Mouse (Mus musculus): ENCODE measurements at regions not wholly inside any gene's neighbourhood (a gene's known extent, or its start where the extent isn't known, plus 50 kb on each side); places are given as distances from the start of the nearest gene placed in this dataset.
"Not testable (repeated sequence)": the region's sequence is repeated elsewhere in the genome, so short reads cannot be mapped to it uniquely, and the experiment has no call there.

- no peak for ATAC-seq (replicated peaks in 1 of 2; ENCODE audit: insufficient read depth in 1 of 2, low FRiP score in 2 of 2, low TSS enrichment in 1 of 2, low read depth in 1 of 2, poor library complexity in 2 of 2, severe bottlenecking in 2 of 2)
These were observed 499.9 kb upstream of the Ptger4 start for GRCm38 (mm10) chr15:5743893-5744292.

DNA sequence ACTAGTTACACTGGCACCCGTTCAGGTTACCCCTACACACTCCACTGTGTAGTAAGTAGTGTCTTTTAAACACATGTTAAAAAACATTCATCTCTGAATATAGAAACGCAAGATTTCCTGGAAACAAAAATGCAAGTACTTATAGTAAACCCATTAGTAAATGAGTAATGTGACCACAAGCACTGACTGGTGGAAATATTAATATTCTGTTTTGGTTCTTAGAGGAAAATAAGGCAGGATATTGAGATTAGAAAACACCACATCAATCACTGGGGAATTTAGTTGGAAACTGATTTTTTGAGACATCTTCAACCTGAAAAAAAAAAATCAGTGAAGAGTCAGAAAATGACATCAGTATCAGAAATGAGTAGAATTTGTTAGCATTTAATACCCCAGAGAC lies 514.7 kb upstream of the Ptger4 start:
- no peak for ATAC-seq (replicated peaks in 1 of 2; ENCODE audit: insufficient read depth in 1 of 2, low FRiP score in 2 of 2, low TSS enrichment in 1 of 2, low read depth in 1 of 2, poor library complexity in 2 of 2, severe bottlenecking in 2 of 2)

DNA sequence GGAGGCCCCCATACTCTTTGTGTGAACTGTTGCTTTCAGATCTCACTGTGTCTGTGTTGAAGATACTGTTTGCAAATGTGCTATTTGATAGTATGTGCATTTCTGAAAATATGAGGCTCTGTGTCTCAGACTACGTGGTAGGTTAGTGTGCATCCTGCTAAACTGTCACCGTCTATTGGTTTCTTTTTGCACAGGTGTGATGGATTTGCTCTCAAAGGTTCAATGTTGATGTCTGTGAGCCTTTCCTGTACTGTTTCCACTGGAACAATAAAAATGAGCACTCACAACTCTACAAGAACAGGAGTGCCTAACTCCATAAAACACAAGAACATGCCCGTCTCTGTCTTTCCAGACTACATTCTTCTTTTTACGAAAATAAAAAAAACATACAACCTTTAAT lies 518.2 kb upstream of the Ptger4 start:
- no peak for ATAC-seq (replicated peaks in 1 of 2; ENCODE audit: insufficient read depth in 1 of 2, low FRiP score in 2 of 2, low TSS enrichment in 1 of 2, low read depth in 1 of 2, poor library complexity in 2 of 2, severe bottlenecking in 2 of 2)

DNA sequence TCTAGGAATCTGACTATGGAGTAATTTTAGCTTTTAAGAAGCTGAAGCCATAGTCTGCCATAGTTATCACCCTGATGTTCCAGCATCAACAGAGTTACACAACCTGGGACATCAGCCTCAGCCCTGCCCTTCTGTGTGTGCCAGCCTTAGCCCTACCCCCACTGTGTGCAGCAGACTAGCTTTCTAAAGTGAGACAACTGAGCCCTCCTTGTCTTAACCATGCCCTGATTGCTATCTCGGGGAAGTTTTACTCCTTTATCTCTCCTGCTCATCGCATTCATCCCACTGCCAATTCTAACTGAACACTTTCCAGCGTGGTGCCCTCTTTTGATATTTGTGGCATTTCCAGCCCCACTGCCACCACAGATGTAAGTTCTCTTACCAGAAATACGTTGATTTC lies 522.5 kb upstream of the Dab2 start:
- no peak for ATAC-seq (replicated peaks in 1 of 2; ENCODE audit: insufficient read depth in 1 of 2, low FRiP score in 2 of 2, low TSS enrichment in 1 of 2, low read depth in 1 of 2, poor library complexity in 2 of 2, severe bottlenecking in 2 of 2)

GRCm38 (mm10) chr15:5799917-5800316 lies 499.7 kb upstream of the Dab2 start:
- no peak for ATAC-seq (replicated peaks in 1 of 2; ENCODE audit: insufficient read depth in 1 of 2, low FRiP score in 2 of 2, low TSS enrichment in 1 of 2, low read depth in 1 of 2, poor library complexity in 2 of 2, severe bottlenecking in 2 of 2)

DNA sequence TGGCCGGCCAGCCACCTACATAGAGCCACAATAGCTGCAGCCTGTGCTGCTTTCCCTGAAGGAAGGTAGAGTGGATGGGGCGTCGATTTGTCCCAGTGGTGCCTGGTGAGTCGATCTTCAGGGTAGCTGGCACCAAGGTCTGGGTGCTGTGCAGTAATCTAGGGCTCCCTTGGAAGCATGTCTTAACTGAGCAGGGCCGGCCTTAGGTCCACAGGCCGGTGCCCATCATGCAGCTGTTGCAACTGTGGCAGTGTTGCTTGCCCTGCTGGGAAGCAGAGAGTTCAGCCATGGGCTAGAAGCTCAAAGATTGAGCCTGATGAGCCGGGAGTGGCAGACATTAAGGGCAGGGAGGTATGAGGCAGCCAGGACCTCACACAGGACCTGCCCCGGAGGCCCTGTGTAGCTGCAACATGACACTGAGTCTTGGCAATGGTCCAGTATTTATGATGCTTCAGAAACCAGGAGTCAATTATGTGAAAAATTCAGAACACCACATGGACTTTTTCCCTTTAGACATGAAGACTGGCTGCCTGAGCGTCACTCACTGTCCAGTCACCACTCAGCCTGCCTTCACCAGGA lies 488.3 kb upstream of the Dab2 start:
- no peak for ATAC-seq (replicated peaks in 1 of 2; ENCODE audit: insufficient read depth in 1 of 2, low FRiP score in 2 of 2, low TSS enrichment in 1 of 2, low read depth in 1 of 2, poor library complexity in 2 of 2, severe bottlenecking in 2 of 2)

- ATAC-seq (replicated peaks in 1 of 2; ENCODE audit: insufficient read depth in 1 of 2, low FRiP score in 2 of 2, low TSS enrichment in 1 of 2, low read depth in 1 of 2, poor library complexity in 2 of 2, severe bottlenecking in 2 of 2) = no peak
These were observed 487.6 kb upstream of the Dab2 start for GRCm38 (mm10) chr15:5811958-5812357.

DNA sequence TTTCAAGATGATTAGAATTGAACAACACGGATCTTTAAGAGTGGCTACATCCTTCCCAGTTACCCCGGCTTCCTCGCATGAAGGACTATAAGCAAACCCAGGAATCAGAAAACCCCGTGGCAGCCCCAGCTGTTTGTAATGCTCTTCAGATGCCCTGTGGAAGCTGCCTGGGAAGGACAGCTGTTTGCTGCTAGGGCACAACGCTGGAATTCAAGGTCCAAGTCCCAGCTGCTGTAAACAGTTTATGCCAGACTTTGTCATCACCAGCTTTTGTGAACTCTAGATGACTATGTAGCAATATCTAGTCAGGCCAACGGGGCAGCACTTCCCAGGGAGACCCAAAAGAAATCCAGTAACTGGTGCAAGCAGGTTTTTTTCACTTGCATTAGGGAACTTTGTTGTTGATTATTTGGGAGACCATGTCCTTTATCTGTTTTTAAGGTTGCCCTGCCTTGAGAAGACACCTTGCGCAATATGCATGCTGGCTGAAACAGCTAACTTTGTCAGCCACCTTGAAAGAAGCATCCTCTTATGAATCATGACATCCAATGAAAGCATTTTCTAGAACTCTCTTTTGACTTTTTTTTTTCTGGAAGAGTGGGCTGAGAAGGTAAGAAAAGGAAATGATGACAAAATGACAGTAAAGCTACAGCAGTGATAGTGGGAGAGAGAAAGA lies 481.5 kb upstream of the Dab2 start:
- ATAC-seq (replicated peaks in 1 of 2; ENCODE audit: insufficient read depth in 1 of 2, low FRiP score in 2 of 2, low TSS enrichment in 1 of 2, low read depth in 1 of 2, poor library complexity in 2 of 2, severe bottlenecking in 2 of 2) = no peak

DNA sequence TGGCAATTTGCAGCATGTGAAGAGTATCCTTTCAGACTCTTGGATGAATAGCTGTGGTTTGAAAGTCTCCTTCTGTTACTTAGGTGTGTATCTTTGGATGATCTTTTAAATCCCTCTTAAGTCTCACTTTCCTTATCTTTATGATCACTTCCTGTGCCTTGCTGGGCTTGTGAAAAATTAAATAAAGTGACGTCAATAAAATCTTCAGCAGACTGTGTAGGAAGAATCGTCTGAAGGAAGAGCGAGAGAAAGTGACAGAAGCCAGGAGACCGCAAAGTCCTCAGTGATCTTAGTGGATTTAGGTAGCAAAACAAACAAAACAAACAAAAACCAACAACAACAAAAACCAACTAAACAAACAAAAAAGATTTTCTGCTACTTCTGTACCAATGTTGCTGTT lies 459.6 kb upstream of the Dab2 start:
- no peak for ATAC-seq (replicated peaks in 1 of 2; ENCODE audit: insufficient read depth in 1 of 2, low FRiP score in 2 of 2, low TSS enrichment in 1 of 2, low read depth in 1 of 2, poor library complexity in 2 of 2, severe bottlenecking in 2 of 2)

- ATAC-seq (replicated peaks in 1 of 2; ENCODE audit: insufficient read depth in 1 of 2, low FRiP score in 2 of 2, low TSS enrichment in 1 of 2, low read depth in 1 of 2, poor library complexity in 2 of 2, severe bottlenecking in 2 of 2) = not testable (repeated sequence)
These were observed 458.0 kb upstream of the Dab2 start for GRCm38 (mm10) chr15:5841369-5842149.

DNA sequence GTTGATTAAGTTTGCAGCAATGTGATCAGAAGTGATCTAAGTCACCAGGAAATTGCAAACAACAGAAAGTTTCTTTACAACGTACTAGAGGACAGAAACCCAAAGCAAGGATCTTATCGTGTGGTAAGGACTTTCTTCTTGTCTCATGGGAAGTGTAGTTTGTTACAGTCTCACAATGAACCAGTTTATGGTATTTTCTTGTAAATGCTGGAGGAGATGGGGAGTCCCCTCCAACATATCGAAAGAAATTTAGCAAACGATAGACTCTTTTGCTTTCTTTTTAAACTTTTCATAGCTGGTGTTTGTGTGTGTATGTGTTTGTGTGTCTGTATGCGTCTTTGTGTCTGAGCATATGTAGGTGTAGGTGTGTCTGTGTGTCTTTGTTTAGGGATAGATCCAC lies 453.0 kb upstream of the Dab2 start:
- no peak for ATAC-seq (replicated peaks in 1 of 2; ENCODE audit: insufficient read depth in 1 of 2, low FRiP score in 2 of 2, low TSS enrichment in 1 of 2, low read depth in 1 of 2, poor library complexity in 2 of 2, severe bottlenecking in 2 of 2)

GRCm38 (mm10) chr15:5847413-5848100 lies 452.0 kb upstream of the Dab2 start:
- ATAC-seq (replicated peaks in 1 of 2; ENCODE audit: insufficient read depth in 1 of 2, low FRiP score in 2 of 2, low TSS enrichment in 1 of 2, low read depth in 1 of 2, poor library complexity in 2 of 2, severe bottlenecking in 2 of 2) = no peak

GRCm38 (mm10) chr15:5852523-5852922 lies 447.1 kb upstream of the Dab2 start:
- no peak for ATAC-seq (replicated peaks in 1 of 2; ENCODE audit: insufficient read depth in 1 of 2, low FRiP score in 2 of 2, low TSS enrichment in 1 of 2, low read depth in 1 of 2, poor library complexity in 2 of 2, severe bottlenecking in 2 of 2)

DNA sequence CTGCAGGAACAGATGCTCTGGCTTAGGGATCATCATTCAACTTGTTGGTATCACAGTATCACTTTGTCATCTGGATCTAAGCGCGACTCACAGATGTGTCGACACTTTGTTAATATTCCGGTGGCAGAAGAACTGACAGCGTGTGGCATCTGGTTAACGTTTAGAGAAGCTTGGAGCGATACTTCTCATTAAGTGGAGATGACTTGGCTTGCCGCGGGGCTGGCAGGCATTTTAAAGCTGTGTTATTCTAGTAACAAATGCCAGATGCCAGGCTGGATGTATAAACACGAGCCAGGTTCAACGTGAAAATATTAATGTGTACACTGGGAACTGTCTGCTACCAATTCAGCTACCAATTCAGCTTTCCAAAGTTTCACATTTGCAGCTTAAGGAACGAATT lies 430.3 kb upstream of the Dab2 start:
- no peak for ATAC-seq (replicated peaks in 1 of 2; ENCODE audit: insufficient read depth in 1 of 2, low FRiP score in 2 of 2, low TSS enrichment in 1 of 2, low read depth in 1 of 2, poor library complexity in 2 of 2, severe bottlenecking in 2 of 2)

GRCm38 (mm10) chr15:5869866-5870265 lies 429.7 kb upstream of the Dab2 start:
- no peak for ATAC-seq (replicated peaks in 1 of 2; ENCODE audit: insufficient read depth in 1 of 2, low FRiP score in 2 of 2, low TSS enrichment in 1 of 2, low read depth in 1 of 2, poor library complexity in 2 of 2, severe bottlenecking in 2 of 2)

DNA sequence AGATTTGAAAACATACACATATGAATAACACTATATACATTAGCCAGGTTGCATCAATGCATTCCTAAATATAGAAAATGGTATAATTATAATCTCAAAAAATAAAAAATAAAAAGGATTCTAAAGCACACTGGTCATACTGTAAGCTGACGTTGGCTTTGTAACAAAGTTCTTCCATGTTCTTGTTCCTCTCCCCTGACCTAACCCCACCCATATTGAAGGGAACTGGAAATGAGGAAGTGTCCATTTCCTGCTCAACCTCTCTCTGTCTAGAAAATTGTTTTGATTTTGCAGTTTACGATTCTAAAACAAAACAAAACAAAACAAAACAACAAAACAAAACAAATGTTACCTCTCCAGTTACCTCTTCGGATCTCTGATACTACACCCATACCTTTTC lies 427.5 kb upstream of the Dab2 start:
- no peak for ATAC-seq (replicated peaks in 1 of 2; ENCODE audit: insufficient read depth in 1 of 2, low FRiP score in 2 of 2, low TSS enrichment in 1 of 2, low read depth in 1 of 2, poor library complexity in 2 of 2, severe bottlenecking in 2 of 2)

DNA sequence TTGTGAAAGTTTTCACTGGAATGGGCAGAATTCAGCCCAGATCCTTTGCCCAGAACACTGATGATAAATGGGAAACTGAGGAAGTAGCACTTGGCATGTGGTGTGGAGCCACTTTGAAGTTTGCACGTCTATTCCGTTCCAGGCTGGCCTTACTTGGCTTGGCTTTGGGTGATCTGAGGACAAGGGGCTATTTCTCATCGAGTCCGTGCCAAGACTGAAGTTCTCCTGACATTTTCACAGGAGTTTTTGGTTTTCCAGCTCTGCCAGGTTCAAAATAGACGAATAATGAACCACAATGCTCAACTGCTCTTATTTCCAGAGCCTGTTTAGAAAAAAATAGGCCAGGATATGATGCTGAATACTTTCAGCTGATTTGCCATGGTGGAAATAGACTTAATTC lies 421.8 kb upstream of the Dab2 start:
- no peak for ATAC-seq (replicated peaks in 1 of 2; ENCODE audit: insufficient read depth in 1 of 2, low FRiP score in 2 of 2, low TSS enrichment in 1 of 2, low read depth in 1 of 2, poor library complexity in 2 of 2, severe bottlenecking in 2 of 2)

GRCm38 (mm10) chr15:5891188-5891587 lies 408.4 kb upstream of the Dab2 start:
- ATAC-seq (replicated peaks in 1 of 2; ENCODE audit: insufficient read depth in 1 of 2, low FRiP score in 2 of 2, low TSS enrichment in 1 of 2, low read depth in 1 of 2, poor library complexity in 2 of 2, severe bottlenecking in 2 of 2) = no peak

Measured in hematopoietic stem cell, adult 5-6 weeks (primary cell).